Mouse (Mus musculus): ENCODE results near the gene Pcsk5.

The Pcsk5 gene

DNA sequence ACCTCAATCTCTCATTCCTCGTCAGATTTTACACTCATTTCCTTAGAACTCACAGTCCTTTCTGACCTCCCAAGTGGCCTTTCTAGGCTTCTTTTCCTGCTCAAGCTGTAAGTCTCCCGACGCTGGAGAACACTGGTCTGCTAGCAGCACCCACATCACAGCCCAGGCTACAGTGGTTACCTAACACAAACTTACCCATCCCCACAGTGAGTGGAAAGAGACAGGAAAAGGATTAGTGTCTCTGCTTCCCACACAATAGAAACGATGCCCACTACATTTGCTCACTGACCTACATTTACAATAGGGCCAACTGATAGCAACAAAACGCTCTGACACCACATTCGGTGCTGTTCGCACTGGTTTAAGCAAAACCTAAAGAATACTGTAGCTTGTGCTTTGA, 24.8 kb downstream of the Pcsk5 start:
- no peak for DNase-seq (ENCODE audit: extremely low read depth, low read depth, low spot score)

DNA sequence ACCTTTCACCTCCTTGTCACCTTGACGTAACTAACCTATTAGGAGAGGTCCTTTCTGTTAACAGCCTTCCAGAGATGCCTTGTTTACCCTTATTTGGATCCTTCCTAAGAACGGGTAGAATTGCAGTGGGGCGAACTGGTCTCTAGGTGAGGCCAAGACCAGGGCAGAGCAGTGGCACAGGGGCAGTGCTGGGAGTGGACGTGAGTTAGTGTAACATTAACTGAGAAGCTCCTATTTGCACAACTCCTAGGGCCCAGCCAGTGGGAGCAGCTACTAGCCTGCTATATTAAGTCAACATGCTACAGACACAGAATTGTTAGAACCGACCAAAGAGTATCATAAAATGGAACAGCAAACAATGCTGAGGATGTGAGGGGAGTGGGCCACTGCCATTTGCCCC, 30.8 kb downstream of the Pcsk5 start:
- DNase-seq (ENCODE audit: extremely low read depth, low read depth, low spot score) = no peak

DNA sequence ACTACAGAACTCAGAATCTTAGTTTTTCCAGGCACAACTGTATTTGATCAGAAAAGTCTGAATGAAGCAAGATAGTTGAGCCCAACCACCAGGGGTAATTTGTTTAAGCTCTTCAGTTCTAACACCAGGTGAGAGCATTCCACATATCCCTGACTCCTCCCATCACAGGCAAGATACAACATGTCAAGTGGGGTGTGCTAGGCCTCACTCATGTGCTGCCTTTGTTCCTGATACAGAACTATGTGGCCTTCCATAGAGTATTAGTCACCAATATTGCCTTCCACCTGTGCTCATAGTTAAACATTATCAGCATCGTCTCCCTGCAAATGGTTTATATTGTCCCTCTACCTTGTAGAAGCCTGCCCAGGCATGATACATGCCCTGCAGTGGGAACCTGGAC, 36.6 kb downstream of the Pcsk5 start:
- no peak for DNase-seq (ENCODE audit: extremely low read depth, low read depth, low spot score)

DNA sequence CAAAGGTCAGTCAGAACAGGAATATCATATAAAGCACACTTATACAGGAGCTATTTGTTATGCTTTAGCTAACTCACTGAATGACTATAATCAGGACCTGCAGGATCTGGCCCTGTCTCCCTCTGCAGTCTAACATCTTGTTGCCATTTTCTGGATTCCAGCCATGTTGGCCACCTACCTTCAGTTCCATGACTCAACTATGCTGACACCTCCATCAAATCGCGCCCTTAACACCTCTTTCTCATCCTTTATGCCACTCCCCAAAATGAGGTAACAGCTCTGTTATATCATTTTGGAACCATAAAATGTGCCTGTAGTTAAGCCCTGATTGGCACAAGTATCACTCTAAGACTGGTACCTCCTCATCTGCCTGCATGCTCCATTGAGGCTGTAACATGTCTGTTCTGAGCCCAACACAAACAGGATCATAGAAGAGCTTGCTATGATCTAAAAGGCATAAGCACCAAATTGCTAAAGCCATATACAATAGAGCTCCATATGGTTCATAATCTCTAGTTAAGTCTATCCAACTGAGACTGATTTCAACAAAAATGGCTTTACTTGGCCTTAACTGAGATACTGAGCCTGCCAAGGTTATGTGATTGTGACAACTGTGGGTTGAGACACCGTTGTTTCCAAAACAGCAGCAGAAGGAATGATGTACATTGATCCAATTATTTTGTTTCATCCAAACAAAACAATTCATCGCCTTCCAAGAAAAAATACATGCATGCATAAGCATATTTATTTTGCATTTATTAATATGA, 37.8 kb downstream of the Pcsk5 start:
- DNase-seq (ENCODE audit: extremely low read depth, low read depth, low spot score) = no peak

DNA sequence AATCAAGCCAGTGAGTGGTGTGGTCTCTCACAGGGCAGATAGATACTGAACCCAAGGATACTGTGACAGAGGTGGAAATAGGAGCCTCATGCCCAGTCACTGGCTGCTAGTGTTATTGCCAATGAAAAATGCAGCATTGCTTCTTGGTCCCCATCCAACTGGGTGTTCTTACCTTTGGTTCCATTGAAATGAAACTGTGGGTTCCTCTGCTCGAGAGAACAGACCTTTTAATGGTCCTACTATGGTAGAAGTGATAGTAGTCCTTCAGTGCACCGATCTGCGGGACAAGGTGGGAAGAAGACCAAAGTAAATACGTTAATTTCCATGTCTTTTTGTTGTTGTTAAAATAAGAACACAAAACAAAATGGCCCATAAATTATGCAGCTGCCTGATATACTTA, 44.0 kb downstream of the Pcsk5 start:
- no peak for DNase-seq (ENCODE audit: extremely low read depth, low read depth, low spot score)

DNA sequence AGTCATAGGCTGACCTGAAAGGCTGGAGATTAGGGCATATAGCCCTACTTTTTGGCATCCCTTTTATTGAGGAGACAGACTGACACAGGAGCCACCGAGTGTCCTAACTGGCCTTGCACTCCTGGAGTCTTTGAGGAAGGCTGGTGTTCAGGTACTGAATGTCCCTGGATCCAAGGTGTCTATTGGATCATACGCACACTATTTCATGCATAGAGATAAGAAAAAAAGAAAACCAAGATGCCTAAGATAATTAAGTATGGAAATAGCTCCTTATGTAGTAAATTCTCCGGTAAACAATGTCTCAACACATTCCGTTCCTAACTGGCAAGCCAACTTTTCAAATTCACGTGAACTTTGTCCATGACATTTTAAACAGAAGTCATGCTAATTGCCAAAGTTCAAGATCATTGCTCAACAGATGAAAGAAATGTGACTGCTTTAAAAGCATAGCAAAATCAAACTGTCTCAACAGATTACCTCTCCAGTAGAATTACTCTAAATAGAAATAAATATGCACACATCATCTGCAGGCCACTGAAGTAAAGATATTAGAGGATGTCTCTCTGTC, 45.9 kb downstream of the Pcsk5 start:
- DNase-seq (ENCODE audit: extremely low read depth, low read depth, low spot score) = no peak

DNA sequence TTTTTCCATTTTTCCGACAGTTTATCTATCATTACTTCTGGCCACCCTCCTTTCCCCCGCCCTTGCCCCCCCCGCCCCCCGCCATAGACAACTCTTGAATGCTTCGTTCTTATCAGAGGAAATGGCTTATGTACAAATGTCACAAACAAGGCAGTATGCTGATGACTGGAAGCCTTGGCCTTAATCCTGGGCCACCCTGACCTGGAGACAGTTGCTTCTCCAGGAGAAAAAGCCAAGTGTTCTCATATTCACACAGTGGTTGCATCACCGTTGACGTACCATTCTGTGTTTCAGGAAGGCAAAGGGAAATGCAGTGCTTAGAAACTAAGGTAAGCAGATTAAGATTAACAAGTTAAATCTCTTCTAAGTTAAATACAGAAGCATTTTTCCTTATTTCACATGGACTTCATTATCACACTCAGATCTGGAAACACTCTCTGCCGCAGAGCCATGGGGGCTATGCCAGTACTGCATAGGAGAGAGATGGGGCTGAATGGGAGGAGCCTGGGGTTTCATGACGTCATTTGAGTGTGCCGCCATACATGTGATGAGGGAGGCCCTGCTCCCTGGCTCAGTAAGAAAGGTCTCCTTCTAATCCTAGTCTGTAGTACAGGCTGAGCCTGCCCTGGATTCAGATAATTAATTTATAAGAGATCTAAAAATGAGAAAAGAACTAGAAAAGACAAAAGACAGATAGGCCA, 48.7 kb downstream of the Pcsk5 start:
- no peak for DNase-seq (ENCODE audit: extremely low read depth, low read depth, low spot score)

DNA sequence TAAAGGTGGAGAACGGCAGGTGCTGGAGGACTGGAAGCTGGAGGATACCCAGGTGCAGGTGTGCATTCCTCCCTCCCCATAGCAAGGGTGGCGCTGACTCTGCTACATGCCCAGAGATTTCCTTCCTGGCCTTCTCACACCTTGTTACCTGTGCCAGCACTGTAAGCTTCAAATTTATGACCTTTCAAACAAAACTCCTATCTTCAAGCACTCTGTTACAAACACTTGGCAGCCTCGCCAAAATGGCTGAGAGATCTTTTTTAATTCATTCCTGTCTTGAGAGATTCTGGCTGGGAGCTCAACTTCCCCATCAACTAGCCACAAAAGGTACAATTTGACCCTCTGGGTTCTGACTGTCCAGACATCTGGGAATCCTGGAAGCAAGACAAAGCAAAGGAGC, 50.7 kb downstream of the Pcsk5 start:
- peak; percentile 65 for DNase-seq (ENCODE audit: extremely low read depth, low read depth, low spot score)

DNA sequence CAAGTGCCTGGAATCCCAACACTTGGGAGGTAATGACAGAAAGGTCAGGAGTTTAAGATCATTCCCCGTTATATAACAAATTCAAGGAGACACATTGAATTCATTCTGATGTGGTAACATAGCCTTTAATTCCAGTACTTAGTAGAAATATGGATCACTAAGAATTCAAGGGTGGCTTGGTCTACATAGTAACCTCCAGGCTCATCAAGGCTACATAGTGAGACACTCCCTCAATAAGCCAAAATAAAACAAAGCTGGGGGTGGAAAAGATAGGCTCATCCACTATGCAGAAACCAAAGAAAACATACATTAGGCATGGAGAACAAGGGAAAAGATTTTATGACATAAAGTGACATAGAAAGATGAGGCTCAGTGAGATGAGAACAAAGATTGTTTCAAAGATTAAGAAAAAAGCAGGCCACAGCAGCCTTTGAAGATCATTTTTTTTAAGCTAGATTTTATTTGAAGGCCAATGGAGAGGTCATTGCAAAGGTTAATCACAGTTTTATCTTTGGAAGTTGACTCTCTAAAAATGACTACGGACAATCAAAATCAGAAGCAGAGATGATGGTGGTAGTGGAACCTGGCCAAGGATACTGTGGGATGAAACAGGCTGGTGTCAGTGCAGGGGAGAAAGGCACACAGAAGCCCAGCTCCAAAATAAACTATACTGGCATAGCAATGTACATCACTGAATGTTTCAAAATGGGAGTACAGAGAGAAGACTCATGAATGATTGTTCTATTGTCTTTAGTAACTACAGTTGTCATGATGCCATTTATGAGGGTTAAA, 52.8 kb downstream of the Pcsk5 start:
- DNase-seq (ENCODE audit: extremely low read depth, low read depth, low spot score) = no peak

DNA sequence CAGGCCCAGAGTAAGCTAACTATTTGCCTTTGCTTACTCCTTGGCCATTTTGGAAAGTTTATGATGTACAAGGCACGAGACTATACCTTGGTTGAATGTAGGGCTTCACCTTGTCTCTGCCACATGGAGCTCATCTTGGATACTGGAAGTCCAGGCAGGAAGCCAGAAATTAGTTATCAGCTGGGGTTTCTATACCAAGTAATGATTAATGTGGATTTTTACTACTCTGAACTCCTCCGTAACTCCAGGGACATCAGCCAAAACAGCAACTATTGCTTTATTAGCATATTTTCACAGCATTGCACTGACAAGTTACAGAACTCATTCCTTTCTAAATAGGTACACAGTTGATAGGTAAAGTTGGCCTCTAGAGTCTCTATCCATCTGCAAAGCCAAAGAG, 54.2 kb downstream of the Pcsk5 start:
- DNase-seq (ENCODE audit: extremely low read depth, low read depth, low spot score) = no peak

DNA sequence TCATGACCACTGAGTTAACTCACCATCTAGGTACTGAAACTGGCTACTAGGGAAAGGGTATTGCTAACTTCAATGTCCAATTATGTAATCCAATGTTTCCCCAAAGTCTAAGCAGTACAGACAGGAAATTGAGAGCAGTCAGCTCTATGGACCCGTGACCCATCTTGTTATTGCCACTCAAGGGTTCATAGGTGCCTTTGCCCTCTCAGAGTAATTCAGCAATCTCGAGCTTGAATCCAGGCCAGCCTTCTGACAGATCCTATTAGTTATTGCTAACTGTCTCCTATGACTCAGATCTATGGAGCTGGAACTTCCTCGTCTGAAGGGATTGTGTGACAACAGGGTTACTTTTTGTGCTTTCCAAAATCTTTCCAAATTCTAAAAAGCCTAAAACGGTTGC, 56.1 kb downstream of the Pcsk5 start:
- no peak for DNase-seq (ENCODE audit: extremely low read depth, low read depth, low spot score)

DNA sequence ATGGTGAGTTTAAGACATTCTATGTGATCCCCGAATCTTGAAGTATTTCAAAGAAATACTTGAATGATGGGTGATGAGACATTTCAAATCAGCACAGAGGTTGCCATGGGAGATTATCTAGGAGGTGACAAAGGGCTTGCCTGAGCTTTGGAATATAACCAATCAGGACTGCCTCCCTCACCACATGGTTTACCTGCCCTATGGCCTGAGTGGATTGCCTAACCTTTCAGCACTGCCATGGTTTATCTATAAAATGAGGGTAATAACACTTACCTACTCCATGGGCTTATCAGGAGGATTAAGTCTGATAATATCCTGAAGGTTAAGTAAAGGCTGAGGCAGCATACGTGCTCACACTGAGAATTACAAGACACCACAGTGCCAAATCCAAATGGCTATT, 61.5 kb downstream of the Pcsk5 start:
- DNase-seq (ENCODE audit: extremely low read depth, low read depth, low spot score) = no peak

DNA sequence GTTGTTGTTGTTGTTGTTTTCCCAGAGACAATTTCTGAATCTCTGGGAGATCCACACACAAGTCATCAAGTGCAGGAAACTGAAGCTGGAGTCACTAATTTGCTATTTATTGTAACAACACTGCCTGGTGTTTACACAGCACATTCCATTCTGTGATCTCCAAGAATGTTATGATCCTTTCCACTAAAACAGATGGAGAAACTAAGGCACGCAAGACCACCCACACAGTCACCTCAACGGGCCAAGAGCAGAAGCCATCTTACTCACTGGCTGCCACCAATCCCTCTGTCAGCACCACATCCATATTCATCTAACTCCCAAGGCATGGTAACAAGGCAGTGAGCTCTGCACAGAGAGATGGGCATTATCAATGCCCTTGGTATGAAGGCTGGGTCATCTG, 62.3 kb downstream of the Pcsk5 start:
- DNase-seq (ENCODE audit: extremely low read depth, low read depth, low spot score) = no peak

DNA sequence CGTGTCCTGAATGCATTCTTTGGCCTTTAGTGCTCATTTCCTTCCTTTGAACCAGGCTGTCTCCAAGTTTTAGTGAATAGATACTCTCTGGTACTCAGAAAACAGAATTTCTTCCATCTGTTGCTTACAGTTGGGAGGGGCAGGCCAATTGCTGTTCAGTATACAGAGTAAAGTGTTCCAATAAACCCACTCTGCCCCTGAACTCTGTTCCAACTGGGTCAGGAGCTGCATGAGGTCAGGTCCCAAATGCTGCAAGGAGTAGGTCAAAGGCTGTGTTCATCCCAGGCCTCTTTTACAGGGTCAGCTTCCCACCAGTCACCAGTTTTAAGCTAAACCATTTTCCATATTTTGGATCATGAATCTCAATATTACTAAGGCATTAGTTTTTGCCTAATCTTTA, 63.4 kb downstream of the Pcsk5 start:
- DNase-seq (ENCODE audit: extremely low read depth, low read depth, low spot score) = no peak

DNA sequence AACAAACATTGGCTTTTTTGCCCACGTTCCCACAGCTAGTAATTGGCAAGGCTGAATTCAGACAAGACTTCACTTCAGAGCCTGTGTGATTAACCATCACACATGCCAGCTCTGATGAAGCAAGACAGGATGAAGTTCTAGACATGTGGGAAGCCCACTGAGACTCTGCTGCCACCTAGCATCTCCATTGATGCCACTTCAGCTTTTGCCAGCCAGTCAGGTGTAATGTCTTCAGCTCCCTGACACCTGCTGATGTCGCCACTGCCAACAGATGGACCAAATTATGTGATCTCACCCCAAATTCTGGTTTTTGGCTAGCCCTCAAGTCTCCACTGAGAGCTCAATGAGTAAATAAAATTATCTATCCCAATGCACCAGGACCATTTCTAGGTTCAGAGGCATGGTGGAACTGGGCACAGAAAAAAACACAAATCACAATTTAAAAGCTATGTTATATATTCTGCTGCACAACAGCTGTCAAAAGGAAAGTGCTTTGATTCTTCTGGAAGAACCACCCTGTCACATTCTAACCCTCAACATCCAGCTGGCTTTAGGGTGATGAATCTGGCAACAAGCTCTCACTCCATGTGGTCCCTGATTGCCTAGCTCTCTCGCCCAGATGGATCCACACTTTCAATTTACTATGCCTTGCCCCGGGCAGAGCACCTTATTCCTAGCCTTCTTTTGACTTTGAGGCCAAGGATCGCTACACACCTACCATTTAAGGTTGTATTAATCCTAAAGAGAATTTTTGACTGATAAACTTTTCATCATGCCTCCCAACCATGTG, 67.6 kb downstream of the Pcsk5 start:
- DNase-seq (ENCODE audit: extremely low read depth, low read depth, low spot score) = no peak

DNA sequence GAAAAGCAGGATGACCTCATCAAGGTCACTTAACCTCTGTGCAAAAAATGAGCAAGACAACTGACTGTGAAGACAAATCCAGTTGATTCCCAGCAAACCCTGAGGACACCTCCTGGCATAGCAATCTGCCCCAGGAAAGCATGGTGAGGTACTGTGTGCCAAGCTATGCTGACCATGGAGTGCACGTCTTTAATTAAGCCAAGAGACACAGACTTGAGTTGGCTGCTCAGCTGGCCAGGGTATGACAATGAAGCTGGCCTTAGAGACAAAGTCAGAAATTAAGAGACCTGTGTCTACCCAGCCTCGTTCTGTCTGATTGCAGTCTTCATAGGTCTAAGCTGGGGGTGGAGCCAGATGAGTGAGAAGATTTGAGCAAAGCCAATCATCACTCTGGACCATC, 72.4 kb downstream of the Pcsk5 start:
- DNase-seq (ENCODE audit: extremely low read depth, low read depth, low spot score) = no peak

DNA sequence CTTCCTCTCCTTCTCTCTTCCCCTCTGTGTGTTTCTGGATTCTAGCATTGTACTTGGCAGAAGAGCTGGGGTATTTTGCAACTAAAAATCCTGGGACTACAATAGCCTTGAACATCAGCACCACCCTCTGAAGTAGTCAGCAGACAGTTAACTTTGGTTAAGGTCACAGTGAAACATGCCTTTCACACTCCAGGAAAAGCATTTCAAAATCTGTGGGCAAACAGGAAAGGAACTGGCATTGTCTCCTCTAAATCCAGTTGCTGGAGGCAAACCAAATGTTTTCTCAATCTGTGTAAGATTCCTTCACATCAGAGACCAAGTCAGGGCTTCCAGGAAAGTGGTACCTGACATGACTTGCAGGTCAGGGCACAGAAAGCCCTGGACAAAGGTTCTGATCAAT, 74.7 kb downstream of the Pcsk5 start:
- peak; percentile 79 for DNase-seq (ENCODE audit: extremely low read depth, low read depth, low spot score)

DNA sequence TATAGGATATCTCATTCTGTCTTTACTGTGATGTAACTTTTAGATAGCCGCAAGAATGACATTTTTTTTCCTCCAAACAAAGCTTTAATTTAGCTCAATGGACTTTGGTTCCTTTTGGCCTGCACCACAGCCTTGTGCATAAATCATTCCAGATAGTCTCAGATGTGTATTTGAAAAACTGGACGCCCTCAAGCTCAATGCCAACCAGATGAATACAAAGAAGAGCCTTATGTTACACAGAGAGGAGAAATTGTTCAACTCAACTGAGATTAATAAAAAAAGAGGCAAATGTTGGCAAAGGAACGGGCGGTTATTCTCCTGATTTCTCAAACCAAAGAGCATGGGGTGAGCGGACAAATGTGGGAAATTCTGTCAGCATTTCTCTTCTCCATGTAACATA, 75.8 kb downstream of the Pcsk5 start:
- no peak for DNase-seq (ENCODE audit: extremely low read depth, low read depth, low spot score)

DNA sequence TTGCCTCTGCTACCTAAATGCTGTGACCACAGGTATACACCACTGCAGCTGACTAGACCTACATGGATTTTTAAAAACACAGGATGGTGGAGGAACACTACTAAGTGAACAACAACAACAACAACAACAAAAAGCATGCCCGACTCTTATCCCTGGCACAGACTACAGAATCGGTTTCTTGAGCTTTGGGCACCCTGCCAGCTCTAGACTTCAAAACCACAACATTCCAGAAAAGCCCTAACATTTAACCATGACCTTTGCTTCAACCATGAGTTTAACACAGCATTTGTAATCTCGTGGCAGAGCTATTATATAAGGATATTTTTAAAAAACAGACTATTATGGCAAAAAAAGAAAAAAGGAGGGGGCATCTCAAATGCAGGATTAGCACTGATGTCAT, 84.6 kb downstream of the Pcsk5 start:
- no peak for DNase-seq (ENCODE audit: extremely low read depth, low read depth, low spot score)

DNA sequence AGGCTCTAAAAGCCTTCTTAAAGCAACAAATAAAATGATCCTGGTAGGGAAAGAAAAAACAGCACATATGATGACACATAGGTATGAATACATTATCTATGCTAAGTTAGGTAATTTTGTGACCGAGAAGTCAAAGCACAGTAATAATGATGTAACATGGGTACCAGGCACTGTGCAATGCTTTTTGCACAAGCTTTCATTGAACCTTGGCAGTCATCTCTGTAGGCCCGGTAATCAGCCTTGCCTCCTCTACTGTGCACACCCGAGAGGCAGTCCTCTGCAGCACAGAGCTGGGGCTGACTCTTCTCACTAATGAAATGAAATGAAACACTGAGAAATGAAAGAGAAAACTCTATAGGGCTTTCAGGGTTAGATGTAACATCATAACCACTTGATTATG, 89.1 kb downstream of the Pcsk5 start:
- no peak for DNase-seq (ENCODE audit: extremely low read depth, low read depth, low spot score)

DNA sequence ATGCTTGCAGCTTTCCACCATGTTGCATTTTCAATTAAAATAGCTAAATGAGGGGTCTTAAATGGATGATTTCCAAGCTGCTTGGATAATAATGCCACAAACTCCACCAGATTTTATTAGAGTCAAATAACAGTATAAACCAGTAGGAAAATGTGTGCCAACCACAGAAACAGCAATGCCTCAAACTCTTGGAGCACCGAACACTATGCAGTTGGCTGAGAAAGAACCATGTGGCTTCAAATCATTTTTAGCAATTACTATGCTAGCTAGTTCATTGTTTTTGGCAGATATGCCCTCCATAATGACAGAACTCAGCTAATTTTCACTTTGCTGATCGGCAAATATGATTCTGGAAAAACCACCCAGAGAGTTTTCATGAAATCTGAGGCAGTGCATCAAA, 92.1 kb downstream of the Pcsk5 start:
- no peak for DNase-seq (ENCODE audit: extremely low read depth, low read depth, low spot score)
